Mouse (Mus musculus): Measurements from ENCODE around the gene Bco1. TPM values are rescaled to one million over a fixed set of nuclear protein-coding genes. Genes with fewer than 3 reads are reported as not detected.

Gene Bco1
- not detected for polyA plus RNA-seq (2014; fragmentation: Illumina TruSeq; extraction: RNeasy Lipid Tissue Mini Kit (QIAGEN cat#74804); ENCODE audit: low read depth, low replicate concordance)

GRCm38 (mm10) chr8:117095647-117096046 lies at the start of gene Bco1:
TSS of gene Bco1 (plus strand) at chr8:117095854.

GRCm38 (mm10) chr8:117082399-117082872 lies 13.2 kb upstream of the Bco1 start, which contains the start of gene Pkd1l2:
TSS of gene Pkd1l2 (minus strand) at chr8:117082449.

GRCm38 (mm10) chr8:117158135-117158761 lies 62.6 kb downstream of the Bco1 start, which contains the start of gene Gan:
TSS of gene Gan (plus strand) at chr8:117158135.

Other genes starting within 250 kb of the Bco1 start
- gene Cmc2, start 174.4 kb upstream of the Bco1 start, polyA plus RNA-seq (2014; fragmentation: Illumina TruSeq; extraction: RNeasy Lipid Tissue Mini Kit (QIAGEN cat#74804); ENCODE audit: low read depth, low replicate concordance) = 61.2 TPM
- 1.1 TPM for gene Cenpn, start 174.1 kb upstream of the Bco1 start, polyA plus RNA-seq (2014; fragmentation: Illumina TruSeq; extraction: RNeasy Lipid Tissue Mini Kit (QIAGEN cat#74804); ENCODE audit: low read depth, low replicate concordance)
- gene Atmin, start 152.5 kb upstream of the Bco1 start, polyA plus RNA-seq (2014; fragmentation: Illumina TruSeq; extraction: RNeasy Lipid Tissue Mini Kit (QIAGEN cat#74804); ENCODE audit: low read depth, low replicate concordance) = 13.1 TPM
- gene 1700030J22Rik, start 116.9 kb upstream of the Bco1 start, polyA plus RNA-seq (2014; fragmentation: Illumina TruSeq; extraction: RNeasy Lipid Tissue Mini Kit (QIAGEN cat#74804); ENCODE audit: low read depth, low replicate concordance) = 0.37 TPM
- gene Gcsh, start 102.3 kb upstream of the Bco1 start, polyA plus RNA-seq (2014; fragmentation: Illumina TruSeq; extraction: RNeasy Lipid Tissue Mini Kit (QIAGEN cat#74804); ENCODE audit: low read depth, low replicate concordance) = 79.8 TPM
- gene Pkd1l2, start 13.4 kb upstream of the Bco1 start, polyA plus RNA-seq (2014; fragmentation: Illumina TruSeq; extraction: RNeasy Lipid Tissue Mini Kit (QIAGEN cat#74804); ENCODE audit: low read depth, low replicate concordance) = not detected
- 2.6 TPM for gene Gan, start 62.3 kb downstream of the Bco1 start, polyA plus RNA-seq (2014; fragmentation: Illumina TruSeq; extraction: RNeasy Lipid Tissue Mini Kit (QIAGEN cat#74804); ENCODE audit: low read depth, low replicate concordance)
- 10.9 TPM for gene Cmip, start 161.2 kb downstream of the Bco1 start, polyA plus RNA-seq (2014; fragmentation: Illumina TruSeq; extraction: RNeasy Lipid Tissue Mini Kit (QIAGEN cat#74804); ENCODE audit: low read depth, low replicate concordance)